Mouse (Mus musculus) spleen, adult 2 months (tissue): Measurements from ENCODE around the gene Gpr183.

ENCODE experiments used
- CTCF ChIP-seq: fragments of 200-500 bp; IDR thresholded peaks from 2 replicates; pipeline ENCODE4 v1.5.1; 2011; ENCODE audit warnings: mild to moderate bottlenecking, inconsistent platforms; ENCODE audit not compliant: insufficient read depth, insufficient read length, insufficient replicate concordance; ENCODE audit errors: extremely low read depth
- POLR2A ChIP-seq: fragments of 200-500 bp; IDR thresholded peaks from 2 replicates; pipeline ENCODE4 v1.6.1; 2011; ENCODE audit warnings: low read depth, low read length, inconsistent platforms

DNA sequence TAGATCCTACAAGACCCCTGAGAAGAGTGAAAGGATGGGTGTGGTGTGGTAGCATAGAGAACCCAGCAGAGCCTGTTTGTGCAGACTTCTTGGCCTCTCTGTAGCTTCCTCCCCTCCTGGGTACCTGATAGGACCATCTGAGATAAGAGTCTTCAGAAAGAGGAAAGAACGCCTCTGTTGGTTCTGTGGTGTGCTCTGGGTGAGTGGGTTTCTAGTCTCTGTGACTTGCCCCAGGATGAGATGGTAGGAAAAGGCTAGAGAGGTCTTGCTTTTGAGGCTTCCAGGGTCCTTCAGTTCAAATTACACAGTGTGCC lies 30.5 kb upstream of the Gpr183 start:
- no peak for TF ChIP-seq POLR2A
- no peak for TF ChIP-seq CTCF
